Mouse (Mus musculus) activated CD4-positive, CD25-positive, alpha-beta regulatory T cell, adult 4 months (primary cell): ENCODE measurements at regions not wholly inside any gene's neighbourhood (a gene's known extent, or its start where the extent isn't known, plus 50 kb on each side); places are given as distances from the start of the nearest gene placed in this dataset.

Experiments used
- ATAC-seq: one replicate; pipeline ENCODE4 v1.8.0; 2017

- no peak for ATAC-seq
Measured at GRCm38 (mm10) chr12:86830247-86830585, 54.4 kb downstream of the Irf2bpl start.

GRCm38 (mm10) chr12:86829581-86830246, 54.9 kb downstream of the Irf2bpl start:
- ATAC-seq = no peak

- ATAC-seq = no peak
Measured at GRCm38 (mm10) chr12:86827241-86827606, 57.4 kb downstream of the Irf2bpl start.

- ATAC-seq = no peak
Measured at GRCm38 (mm10) chr12:86826420-86827240, 58.0 kb downstream of the Irf2bpl start.

- ATAC-seq = no peak
Measured at GRCm38 (mm10) chr12:86825584-86826419, 58.8 kb downstream of the Irf2bpl start.

- ATAC-seq = peak; percentile 67
Measured at GRCm38 (mm10) chr12:86824860-86825583, 59.6 kb downstream of the Irf2bpl start.

- ATAC-seq = peak; percentile 71
Measured at GRCm38 (mm10) chr12:86823855-86824589, 60.6 kb downstream of the Irf2bpl start.

GRCm38 (mm10) chr12:86823488-86823854, 61.1 kb downstream of the Irf2bpl start:
- ATAC-seq = no peak

GRCm38 (mm10) chr12:86821183-86821582, 63.4 kb downstream of the Irf2bpl start:
- ATAC-seq = no peak

- ATAC-seq = no peak
Measured at GRCm38 (mm10) chr12:86819568-86819967, 65.0 kb downstream of the Irf2bpl start.

- ATAC-seq = peak; percentile 62
Measured at GRCm38 (mm10) chr12:86819163-86819562, 65.4 kb downstream of the Irf2bpl start.

GRCm38 (mm10) chr12:86818201-86818600, 66.4 kb downstream of the Irf2bpl start:
- ATAC-seq = no peak

- ATAC-seq = no peak
Measured at GRCm38 (mm10) chr12:86816702-86817610, 67.6 kb downstream of the Irf2bpl start.

- no peak for ATAC-seq
Measured at GRCm38 (mm10) chr12:86816171-86816701, 68.4 kb downstream of the Irf2bpl start.

- no peak for ATAC-seq
Measured at GRCm38 (mm10) chr12:86814740-86815139, 69.9 kb downstream of the Irf2bpl start.
